Mouse (Mus musculus): ENCODE data around the gene Supt7l. TPM values are rescaled to one million over a fixed set of nuclear protein-coding genes. Genes with fewer than 3 reads are reported as not detected.
"Not testable (repeated sequence)": the region's sequence is repeated elsewhere in the genome, so short reads cannot be mapped to it uniquely, and the experiment has no call there.

Supt7l gene
- 20.9 and 24.4 TPM in 2 replicates for polyA plus RNA-seq (2015; fragmentation: Nextera tagmentation; extraction: Ambion mirVana)

- 77% methylated on average over 11 of the region's 11 CpGs for WGBS
- peak within 1 kb of the TSS; percentile 85 for H3K9ac ChIP-seq
- H3K36me3 ChIP-seq: peaks cover 26% of the 10 kb centered on the region
- H3K9me3 ChIP-seq; H3K27me3 ChIP-seq; ATAC-seq (ENCODE audit: borderline replicate concordance, extremely low read depth, low FRiP score, low TSS enrichment): not testable (repeated sequence)
- peak within 1 kb of the TSS; percentile 90 for H3K27ac ChIP-seq
- H3K4me2 ChIP-seq: peak within 1 kb of the TSS; percentile 92
- H3K4me1 ChIP-seq: peaks cover 16% of the 10 kb centered on the region
- peak within 1 kb of the TSS; percentile 97 for H3K4me3 ChIP-seq
Measured at GRCm38 (mm10) chr5:31527707-31528106, at the start of gene Supt7l. Supt7l (minus strand) TSS chr5:31527807.

DNA sequence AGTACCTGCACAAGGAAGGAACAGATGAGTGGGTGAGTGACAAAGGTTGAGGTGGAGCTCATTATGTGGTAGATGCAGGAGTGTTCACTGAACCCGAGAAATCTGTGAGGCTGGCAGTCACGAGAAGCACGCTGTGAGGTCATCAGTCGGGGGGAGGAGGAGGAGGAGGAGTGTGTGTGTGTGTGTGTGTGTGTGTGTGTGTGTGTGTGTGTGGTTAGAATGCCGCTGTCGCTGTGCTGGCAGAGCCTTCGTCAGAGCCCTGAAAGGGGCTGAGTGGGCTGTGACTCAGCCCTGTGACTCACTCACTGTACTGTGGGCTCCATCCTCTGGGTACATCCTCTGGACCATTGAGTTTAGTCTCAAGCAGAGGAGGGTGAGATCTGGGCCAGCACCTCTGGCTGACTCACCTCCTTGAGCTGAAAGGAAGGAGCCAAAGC is 49.0 kb upstream of the Supt7l start:
- H3K27ac ChIP-seq: no peak overlapping the region
- 0 out of 2 replicates have a peak, but pooled peaks cover 1% of the 10 kb centered on the region for H3K4me1 ChIP-seq
- 63% methylated on average over 7 of the region's 7 CpGs for WGBS

GRCm38 (mm10) chr5:31573722-31574121 is 46.1 kb upstream of the Supt7l start:
- 79% methylated on average over 3 of the region's 3 CpGs for whole genome bisulfite sequencing
- Histone ChIP-seq H3K27me3 (no peaks in the 10 kb centered on the region), H3K4me1 (peaks cover 14% of the 10 kb centered on the region), H3K4me3 (no peak overlapping the region), H3K9ac (no peak overlapping the region), H3K27ac (no peak overlapping the region), H3K36me3 (no peaks in the 10 kb centered on the region), H3K9me3 (no peaks in the 10 kb centered on the region), H3K4me2 (no peak overlapping the region)
- ATAC-seq (ENCODE audit: borderline replicate concordance, extremely low read depth, low FRiP score, low TSS enrichment): no peak

More for the DNA sequence above, 49.0 kb upstream of the Supt7l start:
- ATAC-seq (ENCODE audit: borderline replicate concordance, extremely low read depth, low FRiP score, low TSS enrichment): no peak
- Histone ChIP-seq H3K4me3 (no peak overlapping the region), H3K36me3 (no peaks in the 10 kb centered on the region), H3K9ac (no peak overlapping the region), H3K27me3 (no peaks in the 10 kb centered on the region), H3K9me3 (no peaks in the 10 kb centered on the region), H3K4me2 (no peak overlapping the region)

DNA sequence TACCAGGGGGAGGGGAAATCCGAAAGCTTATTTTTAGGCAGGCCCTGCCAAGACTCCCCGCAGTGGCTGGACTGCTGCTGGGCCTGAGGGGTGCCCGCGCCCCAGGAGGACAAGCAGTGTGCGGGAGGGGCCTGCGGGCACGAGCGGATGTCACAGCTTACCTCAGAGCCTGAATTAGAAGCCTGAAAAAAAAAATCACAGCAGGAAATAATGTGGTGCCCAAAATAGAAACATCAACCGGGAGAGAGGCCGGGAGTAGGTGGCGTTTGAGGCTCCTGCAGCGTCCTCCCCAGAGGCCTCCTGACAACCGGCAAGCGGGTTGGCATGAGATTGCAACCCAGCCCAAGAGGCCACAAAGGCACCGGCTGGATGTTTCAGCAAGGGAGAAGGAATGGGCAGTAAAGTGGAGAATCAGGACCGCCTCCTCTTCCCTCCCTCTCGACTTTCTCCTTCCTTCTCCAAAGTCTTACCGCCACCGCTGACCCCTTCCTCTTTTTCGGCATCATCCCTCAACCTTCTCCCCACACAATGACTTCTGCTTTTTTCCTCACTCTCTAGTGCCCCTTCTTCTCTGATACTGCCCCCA is 43.5 kb upstream of the Supt7l start:
- H3K4me1 ChIP-seq: peaks cover 14% of the 10 kb centered on the region
- no peaks in the 10 kb centered on the region for H3K9me3 ChIP-seq
- H3K27me3 ChIP-seq: no peaks in the 10 kb centered on the region
- peak overlapping the region; percentile 41 for H3K27ac ChIP-seq
- 0 out of 2 replicates have a peak overlapping the region, but pooled peaks have one; percentile 12 for H3K9ac ChIP-seq
- no peak overlapping the region for H3K4me3 ChIP-seq
- H3K4me2 ChIP-seq: peak overlapping the region; percentile 43
- ATAC-seq (ENCODE audit: borderline replicate concordance, extremely low read depth, low FRiP score, low TSS enrichment): peak; percentile 76
- WGBS: 15% methylated on average over 19 of the region's 20 CpGs
- no peaks in the 10 kb centered on the region for H3K36me3 ChIP-seq

DNA sequence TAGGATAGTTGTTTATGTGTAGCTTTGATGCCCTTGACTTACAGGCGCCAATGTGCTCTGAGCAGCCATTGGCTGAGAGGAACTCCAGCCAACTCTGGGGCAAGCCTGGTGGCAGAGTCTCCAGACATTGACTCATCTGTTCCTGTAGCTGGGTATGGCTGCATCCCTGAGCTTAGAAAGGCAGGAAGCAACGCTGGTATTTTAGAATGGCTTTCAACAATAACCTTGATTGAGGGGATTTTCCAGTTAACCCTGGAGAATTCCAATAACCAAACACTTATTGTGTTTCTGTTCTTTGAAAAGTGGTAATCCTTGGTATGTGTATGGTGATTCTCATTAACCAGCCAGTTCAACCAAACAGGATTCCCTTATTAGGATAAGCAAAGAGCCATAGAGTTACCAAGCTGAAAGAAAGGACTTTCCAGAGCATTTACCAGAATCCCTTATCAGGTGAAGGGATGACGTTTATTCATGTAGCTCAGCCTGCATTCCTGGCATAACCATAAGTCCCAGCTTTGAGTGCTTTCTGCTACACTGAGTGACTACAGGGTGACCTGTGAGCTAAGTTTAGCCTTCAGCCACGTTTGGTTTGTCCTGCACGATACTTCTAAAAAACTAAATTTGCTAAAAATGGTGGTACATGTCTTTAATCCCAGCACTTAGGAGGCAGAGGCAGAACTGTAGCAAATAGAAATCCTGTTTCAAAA is 40.5 kb upstream of the Supt7l start:
- no peak overlapping the region for H3K4me3 ChIP-seq
- 35% methylated on average over 5 of the region's 5 CpGs for WGBS
- no peaks in the 10 kb centered on the region for H3K27me3 ChIP-seq
- no peaks in the 10 kb centered on the region for H3K36me3 ChIP-seq
- no peak overlapping the region for H3K27ac ChIP-seq
- no peaks in the 10 kb centered on the region for H3K9me3 ChIP-seq
- H3K4me2 ChIP-seq: no peak overlapping the region
- peaks cover 18% of the 10 kb centered on the region for H3K4me1 ChIP-seq
- H3K9ac ChIP-seq: no peak overlapping the region
- no peak for ATAC-seq (ENCODE audit: borderline replicate concordance, extremely low read depth, low FRiP score, low TSS enrichment)

DNA sequence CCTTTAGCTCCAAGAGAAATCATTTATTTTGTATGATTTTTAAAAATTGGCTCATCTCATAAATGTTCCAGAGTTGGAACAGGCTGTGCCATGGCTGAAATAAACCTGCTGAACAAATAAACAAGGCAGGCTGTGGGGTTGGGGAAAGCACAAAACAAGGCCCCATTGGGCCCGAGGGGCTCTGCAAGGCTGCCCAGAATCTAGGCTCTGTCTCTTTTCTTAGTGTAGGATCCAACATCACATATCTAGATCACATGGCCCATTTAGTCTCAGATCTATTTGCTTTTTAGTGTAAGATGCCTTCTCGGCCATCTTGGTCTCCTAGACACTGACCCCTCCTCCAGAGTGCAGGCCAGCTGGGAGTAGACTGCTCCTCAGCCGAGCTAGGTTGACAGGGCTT is 38.9 kb upstream of the Supt7l start:
- H3K27ac ChIP-seq: no peak overlapping the region
- no peak for ATAC-seq (ENCODE audit: borderline replicate concordance, extremely low read depth, low FRiP score, low TSS enrichment)
- WGBS: 40% methylated on average over 3 of the region's 3 CpGs
- no peaks in the 10 kb centered on the region for H3K27me3 ChIP-seq
- no peak overlapping the region for H3K9ac ChIP-seq
- no peak overlapping the region for H3K4me2 ChIP-seq
- H3K4me1 ChIP-seq: peaks cover 16% of the 10 kb centered on the region
- no peaks in the 10 kb centered on the region for H3K9me3 ChIP-seq
- no peaks in the 10 kb centered on the region for H3K36me3 ChIP-seq
- no peak overlapping the region for H3K4me3 ChIP-seq

DNA sequence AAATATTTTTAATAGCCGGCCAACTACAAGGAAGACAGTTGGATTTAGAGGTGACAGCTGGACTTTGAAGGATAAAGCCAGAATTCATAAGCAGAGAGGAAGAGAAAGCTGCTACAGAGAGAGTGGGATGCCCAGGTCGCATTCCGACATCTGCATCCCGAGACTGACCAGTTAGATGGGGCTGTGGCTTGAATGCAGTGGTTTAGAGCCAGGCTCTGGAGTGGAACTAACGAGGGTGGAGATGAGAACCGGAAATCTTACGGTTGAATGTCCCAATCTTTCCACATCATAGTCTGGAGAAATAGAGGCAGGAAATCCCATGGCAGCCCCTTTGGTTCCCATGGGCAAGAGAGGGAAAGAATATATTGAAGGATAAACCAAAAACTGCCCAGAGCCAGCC is 38.4 kb upstream of the Supt7l start:
- Histone ChIP-seq H3K9me3 (no peaks in the 10 kb centered on the region), H3K4me1 (peaks cover 12% of the 10 kb centered on the region), H3K4me2 (no peak overlapping the region), H3K4me3 (no peak overlapping the region), H3K27me3 (no peaks in the 10 kb centered on the region), H3K27ac (no peak overlapping the region), H3K36me3 (no peaks in the 10 kb centered on the region), H3K9ac (no peak overlapping the region)
- 88% methylated on average over 7 of the region's 7 CpGs for WGBS
- ATAC-seq (ENCODE audit: borderline replicate concordance, extremely low read depth, low FRiP score, low TSS enrichment): no peak

GRCm38 (mm10) chr5:31564976-31565375 is 37.4 kb upstream of the Supt7l start:
- H3K4me2 ChIP-seq: no peak overlapping the region

GRCm38 (mm10) chr5:31563905-31564304 is 36.3 kb upstream of the Supt7l start:
- WGBS: 37% methylated on average over 7 of the region's 7 CpGs
- H3K4me2 ChIP-seq: no peak overlapping the region; the same call in 1 of the 2 replicates
- H3K9ac ChIP-seq: no peak overlapping the region
- ATAC-seq (ENCODE audit: borderline replicate concordance, extremely low read depth, low FRiP score, low TSS enrichment): no peak
- H3K36me3 ChIP-seq: 0 out of 2 replicates have a peak, but pooled peaks cover 9% of the 10 kb centered on the region
- no peak overlapping the region for H3K4me3 ChIP-seq
- H3K9me3 ChIP-seq: no peaks in the 10 kb centered on the region
- H3K4me1 ChIP-seq: peaks cover 4% of the 10 kb centered on the region
- no peaks in the 10 kb centered on the region for H3K27me3 ChIP-seq
- no peak overlapping the region for H3K27ac ChIP-seq

More at GRCm38 (mm10) chr5:31564976-31565375, 37.4 kb upstream of the Supt7l start:
- H3K27me3 ChIP-seq: no peaks in the 10 kb centered on the region
- H3K4me1 ChIP-seq: peaks cover 4% of the 10 kb centered on the region
- H3K36me3 ChIP-seq: 0 out of 2 replicates have a peak, but pooled peaks cover 1% of the 10 kb centered on the region
- H3K4me3 ChIP-seq: no peak overlapping the region
- 0 out of 2 replicates have a peak, but pooled peaks have one; percentile 31 for ATAC-seq (ENCODE audit: borderline replicate concordance, extremely low read depth, low FRiP score, low TSS enrichment)
- no peak overlapping the region for H3K9ac ChIP-seq
- 72% methylated on average over 4 of the region's 4 CpGs for WGBS
- H3K9me3 ChIP-seq: no peaks in the 10 kb centered on the region
- no peak overlapping the region for H3K27ac ChIP-seq

GRCm38 (mm10) chr5:31563496-31563895 is 35.9 kb upstream of the Supt7l start:
- H3K27ac ChIP-seq: no peak overlapping the region
- no peak overlapping the region; the same call in 1 of the 2 replicates for H3K4me2 ChIP-seq

DNA sequence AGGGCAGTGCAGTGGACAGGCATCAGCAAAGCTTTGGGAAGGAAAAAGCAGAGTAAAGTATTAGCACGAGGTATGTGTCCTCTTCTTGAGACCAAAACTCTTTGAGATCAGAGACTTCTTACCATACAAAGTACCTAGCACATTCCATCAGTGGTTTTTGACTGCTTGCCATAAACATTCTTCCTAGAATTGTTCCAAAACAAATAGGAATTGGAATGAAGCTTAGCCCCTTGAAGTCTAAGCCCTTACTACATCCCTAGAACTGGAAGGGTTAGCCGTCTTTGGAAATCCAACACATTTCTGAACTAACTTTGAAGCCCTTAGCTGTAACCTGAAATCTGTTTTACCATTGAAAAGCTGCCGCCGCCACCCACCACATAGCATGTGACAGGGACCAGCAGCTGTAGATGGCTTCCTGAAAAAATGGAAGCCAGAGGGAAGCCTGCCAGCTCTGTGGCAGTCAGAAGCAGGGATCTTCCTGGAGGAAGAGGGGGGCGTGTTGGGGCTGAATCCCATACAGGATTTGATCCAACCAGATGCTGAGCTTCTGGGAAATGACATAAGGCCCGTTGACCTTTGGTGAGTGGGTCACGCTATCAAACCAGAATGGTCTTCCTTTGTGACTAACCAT is 34.5 kb upstream of the Supt7l start:
- Histone ChIP-seq H3K9ac (no peak overlapping the region), H3K36me3 (peaks cover 18% of the 10 kb centered on the region), H3K27me3 (no peaks in the 10 kb centered on the region), H3K4me2 (no peak overlapping the region), H3K4me1 (peaks cover 4% of the 10 kb centered on the region), H3K9me3 (no peaks in the 10 kb centered on the region), H3K4me3 (no peak overlapping the region), H3K27ac (peak overlapping the region; percentile 66)
- no peak for ATAC-seq (ENCODE audit: borderline replicate concordance, extremely low read depth, low FRiP score, low TSS enrichment)
- WGBS: 60% methylated on average over 7 of the region's 7 CpGs

More at GRCm38 (mm10) chr5:31563496-31563895, 35.9 kb upstream of the Supt7l start:
- Histone ChIP-seq H3K36me3 (0 out of 2 replicates have a peak, but pooled peaks cover 9% of the 10 kb centered on the region), H3K4me3 (no peak overlapping the region), H3K9me3 (no peaks in the 10 kb centered on the region), H3K27me3 (no peaks in the 10 kb centered on the region), H3K4me1 (peaks cover 4% of the 10 kb centered on the region), H3K9ac (no peak overlapping the region)
- 9% methylated on average over 6 of the region's 6 CpGs for WGBS
- ATAC-seq (ENCODE audit: borderline replicate concordance, extremely low read depth, low FRiP score, low TSS enrichment): no peak

DNA sequence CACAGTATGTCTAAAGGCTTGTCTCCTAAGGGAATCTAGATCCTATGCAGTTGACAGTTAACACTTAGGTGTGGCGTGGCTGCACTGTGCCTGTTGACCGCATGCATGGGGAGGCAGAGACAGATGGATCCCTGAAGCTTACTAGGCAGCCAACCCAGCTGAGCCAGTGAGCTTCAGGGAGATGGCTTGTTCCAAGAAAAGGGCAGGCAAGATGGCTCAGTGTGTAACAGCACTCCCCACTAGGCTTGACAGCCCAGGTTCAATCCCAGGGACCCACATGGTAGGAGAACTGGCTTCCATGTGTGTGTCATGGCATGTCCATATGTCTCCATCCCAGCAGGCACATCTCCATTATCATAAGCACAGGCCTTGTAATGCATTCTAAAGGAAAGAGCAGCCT is 32.7 kb upstream of the Supt7l start:
- H3K4me3 ChIP-seq: no peak overlapping the region
- H3K27me3 ChIP-seq: no peaks in the 10 kb centered on the region
- ATAC-seq (ENCODE audit: borderline replicate concordance, extremely low read depth, low FRiP score, low TSS enrichment): no peak
- no peak overlapping the region for H3K27ac ChIP-seq
- H3K4me2 ChIP-seq: no peak overlapping the region
- H3K36me3 ChIP-seq: peaks cover 27% of the 10 kb centered on the region
- no peak overlapping the region for H3K9ac ChIP-seq
- peaks cover 4% of the 10 kb centered on the region for H3K4me1 ChIP-seq
- no peaks in the 10 kb centered on the region for H3K9me3 ChIP-seq
- WGBS: 94% methylated on average over 2 of the region's 2 CpGs

All from lung, embryonic 15.5 days (tissue).